Mouse (Mus musculus): ENCODE results near the gene Hbb-bh1. TPM values are rescaled to one million over a fixed set of nuclear protein-coding genes. Genes with fewer than 3 reads are reported as not detected.
"Not testable (repeated sequence)": the region's sequence is repeated elsewhere in the genome, so short reads cannot be mapped to it uniquely, and the experiment has no call there.

Hbb-bh1 gene
- polyA plus RNA-seq, 1 experiment from 2014 or later, result 2.5 TPM

DNA sequence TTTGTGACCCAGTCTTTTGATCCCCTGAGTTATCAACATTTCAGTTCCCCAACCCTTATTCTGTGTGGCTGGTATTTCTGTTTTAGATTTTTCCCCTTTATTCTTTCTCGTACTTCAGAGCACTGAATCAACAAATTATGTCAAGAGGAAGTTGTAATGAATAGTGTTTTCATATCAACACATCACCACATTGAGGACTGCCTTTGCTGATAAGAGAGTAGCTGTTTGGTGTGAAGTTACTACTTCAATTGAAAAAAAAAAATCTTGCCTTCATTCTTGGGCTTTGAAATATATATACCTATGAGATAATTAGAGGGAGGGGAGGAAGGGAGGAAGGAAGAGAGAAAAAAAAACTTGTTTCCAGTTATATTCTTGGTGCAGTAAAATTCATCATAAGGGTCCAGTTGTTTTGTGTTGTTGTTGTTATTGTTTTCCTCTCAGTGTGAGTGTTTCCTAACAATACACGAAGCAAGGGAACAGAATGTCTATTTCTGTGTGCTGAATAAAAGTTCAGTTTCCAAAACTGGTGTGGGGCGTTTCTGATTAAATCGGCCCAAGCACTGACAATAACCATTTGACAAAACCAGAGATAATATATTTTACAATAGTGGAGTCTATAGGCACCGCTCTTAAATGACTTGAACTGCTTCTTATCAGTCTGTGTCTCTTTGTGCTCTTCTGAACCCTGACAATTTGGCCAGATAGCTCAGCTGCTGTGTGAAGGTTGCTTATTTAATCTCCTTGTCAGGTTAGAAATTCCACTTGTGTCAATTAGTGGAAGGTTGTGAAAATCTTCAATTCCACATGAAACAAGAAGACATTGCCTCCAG lies 33.8 kb downstream of the Hbb-bh1 start:
- Histone ChIP-seq H3K36me3 (ENCODE audit: control insufficient read depth, insufficient read depth, low read length) (no peaks in the 10 kb centered on the region), H3K4me3 (ENCODE audit: low read depth, low read length) (no peak overlapping the region), H3K9me3 (replicated peaks; ENCODE audit: control insufficient read depth, low read length) (no peaks in the 10 kb centered on the region), H3K4me1 (ENCODE audit: control insufficient read depth, insufficient read depth, low read length) (no peaks in the 10 kb centered on the region), H3K9ac (ENCODE audit: low read length) (no peak overlapping the region), H3K4me2 (ENCODE audit: low read length) (no peak overlapping the region), H3K27me3 (replicated peaks; ENCODE audit: control insufficient read depth, insufficient read depth, low read length) (no peaks in the 10 kb centered on the region), H3K27ac (ENCODE audit: low read depth, low read length) (no peak overlapping the region)
- no peak for DNase-seq (ENCODE audit: low spot score)
- ATAC-seq, result no peak
- 74% methylated on average over 5 of the region's 5 CpGs for WGBS

- not testable (repeated sequence) for H3K4me3 ChIP-seq (ENCODE audit: low read depth, low read length); H3K27me3 ChIP-seq (replicated peaks; ENCODE audit: control insufficient read depth, insufficient read depth, low read length); H3K4me1 ChIP-seq (ENCODE audit: control insufficient read depth, insufficient read depth, low read length); DNase-seq (ENCODE audit: low spot score); H3K36me3 ChIP-seq (ENCODE audit: control insufficient read depth, insufficient read depth, low read length); H3K27ac ChIP-seq (ENCODE audit: low read depth, low read length); H3K9ac ChIP-seq (ENCODE audit: low read length); H3K4me2 ChIP-seq (ENCODE audit: low read length); ATAC-seq; H3K9me3 ChIP-seq (replicated peaks; ENCODE audit: control insufficient read depth, low read length)
- WGBS, result 64% methylated on average over 2 of the region's 2 CpGs
Measured at GRCm38 (mm10) chr7:103808120-103808519, 34.8 kb downstream of the Hbb-bh1 start.

- Histone ChIP-seq H3K4me1 (ENCODE audit: control insufficient read depth, insufficient read depth, low read length) (no peaks in the 10 kb centered on the region), H3K36me3 (ENCODE audit: control insufficient read depth, insufficient read depth, low read length) (no peaks in the 10 kb centered on the region), H3K27me3 (replicated peaks; ENCODE audit: control insufficient read depth, insufficient read depth, low read length) (no peaks in the 10 kb centered on the region), H3K9ac (ENCODE audit: low read length) (no peak overlapping the region), H3K27ac (ENCODE audit: low read depth, low read length) (no peak overlapping the region), H3K4me3 (ENCODE audit: low read depth, low read length) (no peak overlapping the region), H3K4me2 (ENCODE audit: low read length) (no peak overlapping the region), H3K9me3 (replicated peaks; ENCODE audit: control insufficient read depth, low read length) (no peaks in the 10 kb centered on the region)
- DNase-seq (ENCODE audit: low spot score), result peak; percentile 63
- no peak for ATAC-seq
- 62% methylated on average over 1 of the region's 1 CpGs for WGBS
Measured at GRCm38 (mm10) chr7:103806856-103807255, 36.1 kb downstream of the Hbb-bh1 start.

GRCm38 (mm10) chr7:103792669-103793388 lies 50.1 kb downstream of the Hbb-bh1 start:
- H3K27ac ChIP-seq (ENCODE audit: low read depth, low read length), result no peak overlapping the region
- no peaks in the 10 kb centered on the region for H3K27me3 ChIP-seq (replicated peaks; ENCODE audit: control insufficient read depth, insufficient read depth, low read length)
- ATAC-seq (no peak), DNase-seq (ENCODE audit: low spot score) (no peak)
- H3K9me3 ChIP-seq (replicated peaks; ENCODE audit: control insufficient read depth, low read length), result no peaks in the 10 kb centered on the region
- no peaks in the 10 kb centered on the region for H3K36me3 ChIP-seq (ENCODE audit: control insufficient read depth, insufficient read depth, low read length)
- no peak overlapping the region for H3K9ac ChIP-seq (ENCODE audit: low read length)
- 29% methylated on average over 4 of the region's 4 CpGs for WGBS
- no peak overlapping the region for H3K4me2 ChIP-seq (ENCODE audit: low read length)
- no peak overlapping the region for H3K4me3 ChIP-seq (ENCODE audit: low read depth, low read length)
- no peaks in the 10 kb centered on the region for H3K4me1 ChIP-seq (ENCODE audit: control insufficient read depth, insufficient read depth, low read length)

GRCm38 (mm10) chr7:103791721-103792120 lies 51.2 kb downstream of the Hbb-bh1 start, which contains the start of gene Olfr67:
Olfr67 (minus strand) TSS chr7:103791821.
- H3K4me1 ChIP-seq (ENCODE audit: control insufficient read depth, insufficient read depth, low read length), result no peaks in the 10 kb centered on the region
- ATAC-seq, result no peak
- H3K27me3 ChIP-seq (replicated peaks; ENCODE audit: control insufficient read depth, insufficient read depth, low read length), result no peaks in the 10 kb centered on the region
- no peak within 1 kb of the TSS for H3K4me2 ChIP-seq (ENCODE audit: low read length)
- H3K4me3 ChIP-seq (ENCODE audit: low read depth, low read length), result no peak within 1 kb of the TSS
- DNase-seq (ENCODE audit: low spot score), result no peak
- no peaks in the 10 kb centered on the region for H3K9me3 ChIP-seq (replicated peaks; ENCODE audit: control insufficient read depth, low read length)
- no peak within 1 kb of the TSS for H3K27ac ChIP-seq (ENCODE audit: low read depth, low read length)
- WGBS, result 74% methylated on average over 3 of the region's 3 CpGs
- H3K36me3 ChIP-seq (ENCODE audit: control insufficient read depth, insufficient read depth, low read length), result no peaks in the 10 kb centered on the region
- no peak within 1 kb of the TSS for H3K9ac ChIP-seq (ENCODE audit: low read length)

Other genes with a start within 250 kb of the Hbb-bh1 start
- gene Olfr619, start 242.6 kb downstream of the Hbb-bh1 start, polyA plus RNA-seq (2014; fragmentation: Nextera tagmentation; extraction: Ambion mirVana), result not detected in 2 replicates
- not detected in 2 replicates for gene Olfr620, start 230.6 kb downstream of the Hbb-bh1 start, polyA plus RNA-seq (2014; fragmentation: Nextera tagmentation; extraction: Ambion mirVana)
- not detected in 2 replicates for gene Olfr622, start 200.5 kb downstream of the Hbb-bh1 start, polyA plus RNA-seq (2014; fragmentation: Nextera tagmentation; extraction: Ambion mirVana)
- not detected in 2 replicates for gene Olfr623, start 179.5 kb downstream of the Hbb-bh1 start, polyA plus RNA-seq (2014; fragmentation: Nextera tagmentation; extraction: Ambion mirVana)
- not detected in 2 replicates for gene Olfr624, start 172.0 kb downstream of the Hbb-bh1 start, polyA plus RNA-seq (2014; fragmentation: Nextera tagmentation; extraction: Ambion mirVana)
- not detected in 2 replicates for gene Olfr625-ps1, start 160.4 kb downstream of the Hbb-bh1 start, polyA plus RNA-seq (2014; fragmentation: Nextera tagmentation; extraction: Ambion mirVana)
- gene Olfr243, start 128.5 kb downstream of the Hbb-bh1 start, polyA plus RNA-seq (2014; fragmentation: Nextera tagmentation; extraction: Ambion mirVana), result not detected in 2 replicates
- not detected in 2 replicates for gene Olfr628, start 112.8 kb downstream of the Hbb-bh1 start, polyA plus RNA-seq (2014; fragmentation: Nextera tagmentation; extraction: Ambion mirVana)
- gene Olfr629, start 98.2 kb downstream of the Hbb-bh1 start, polyA plus RNA-seq (2014; fragmentation: Nextera tagmentation; extraction: Ambion mirVana), result not detected in 2 replicates
- not detected in 2 replicates for gene Olfr630, start 85.8 kb downstream of the Hbb-bh1 start, polyA plus RNA-seq (2014; fragmentation: Nextera tagmentation; extraction: Ambion mirVana)
- not detected in 2 replicates for gene Olfr69, start 71.6 kb downstream of the Hbb-bh1 start, polyA plus RNA-seq (2014; fragmentation: Nextera tagmentation; extraction: Ambion mirVana)
- gene Olfr68, start 63.5 kb downstream of the Hbb-bh1 start, polyA plus RNA-seq (2014; fragmentation: Nextera tagmentation; extraction: Ambion mirVana), result not detected in 2 replicates
- gene Olfr67, start 51.3 kb downstream of the Hbb-bh1 start, polyA plus RNA-seq (2014; fragmentation: Nextera tagmentation; extraction: Ambion mirVana), result not detected in 2 replicates
- 1,580 and 1,724 TPM in 2 replicates for gene Hbb-bt, start 29.2 kb downstream of the Hbb-bh1 start, polyA plus RNA-seq (2014; fragmentation: Nextera tagmentation; extraction: Ambion mirVana)
- gene Hbb-bs, start 15.1 kb downstream of the Hbb-bh1 start, polyA plus RNA-seq (2014; fragmentation: Nextera tagmentation; extraction: Ambion mirVana), result 3,810 and 4,891 TPM in 2 replicates
- gene Hbb-bh2, start 2.6 kb downstream of the Hbb-bh1 start, polyA plus RNA-seq (2014; fragmentation: Nextera tagmentation; extraction: Ambion mirVana), result not detected in 2 replicates
- 152 and 669 TPM in 2 replicates for gene Hbb-y, start 10.1 kb upstream of the Hbb-bh1 start, polyA plus RNA-seq (2014; fragmentation: Nextera tagmentation; extraction: Ambion mirVana)
- not detected in 2 replicates for gene Olfr66, start 43.1 kb upstream of the Hbb-bh1 start, polyA plus RNA-seq (2014; fragmentation: Nextera tagmentation; extraction: Ambion mirVana)
- gene Olfr64, start 51.3 kb upstream of the Hbb-bh1 start, polyA plus RNA-seq (2014; fragmentation: Nextera tagmentation; extraction: Ambion mirVana), result not detected in 2 replicates
- gene Olfr65, start 60.3 kb upstream of the Hbb-bh1 start, polyA plus RNA-seq (2014; fragmentation: Nextera tagmentation; extraction: Ambion mirVana), result not detected in 2 replicates
- gene Olfr631, start 85.7 kb upstream of the Hbb-bh1 start, polyA plus RNA-seq (2014; fragmentation: Nextera tagmentation; extraction: Ambion mirVana), result not detected in 2 replicates
- gene Olfr632, start 91.2 kb upstream of the Hbb-bh1 start, polyA plus RNA-seq (2014; fragmentation: Nextera tagmentation; extraction: Ambion mirVana), result not detected in 2 replicates
- gene Olfr633, start 101.3 kb upstream of the Hbb-bh1 start, polyA plus RNA-seq (2014; fragmentation: Nextera tagmentation; extraction: Ambion mirVana), result not detected in 2 replicates
- not detected in 2 replicates for gene Olfr635, start 128.0 kb upstream of the Hbb-bh1 start, polyA plus RNA-seq (2014; fragmentation: Nextera tagmentation; extraction: Ambion mirVana)
- gene Olfr638, start 155.6 kb upstream of the Hbb-bh1 start, polyA plus RNA-seq (2014; fragmentation: Nextera tagmentation; extraction: Ambion mirVana), result not detected in 2 replicates
- gene Olfr639, start 174.1 kb upstream of the Hbb-bh1 start, polyA plus RNA-seq (2014; fragmentation: Nextera tagmentation; extraction: Ambion mirVana), result not detected in 2 replicates
- not detected in 2 replicates for gene Olfr640, start 182.4 kb upstream of the Hbb-bh1 start, polyA plus RNA-seq (2014; fragmentation: Nextera tagmentation; extraction: Ambion mirVana)
- gene Olfr641, start 192.3 kb upstream of the Hbb-bh1 start, polyA plus RNA-seq (2014; fragmentation: Nextera tagmentation; extraction: Ambion mirVana), result not detected in 2 replicates
- gene Olfr642, start 209.5 kb upstream of the Hbb-bh1 start, polyA plus RNA-seq (2014; fragmentation: Nextera tagmentation; extraction: Ambion mirVana), result not detected in 2 replicates
- gene 4930516K23Rik, start 218.3 kb upstream of the Hbb-bh1 start, polyA plus RNA-seq (2014; fragmentation: Nextera tagmentation; extraction: Ambion mirVana), result not detected in 2 replicates
- not detected in 2 replicates for gene Olfr644, start 228.7 kb upstream of the Hbb-bh1 start, polyA plus RNA-seq (2014; fragmentation: Nextera tagmentation; extraction: Ambion mirVana)
- gene Olfr645, start 242.3 kb upstream of the Hbb-bh1 start, polyA plus RNA-seq (2014; fragmentation: Nextera tagmentation; extraction: Ambion mirVana), result not detected in 2 replicates

All from forebrain, embryonic 14.5 days (tissue).